Mouse (Mus musculus) midbrain, postnatal 0 days (tissue): ENCODE measurements around the gene Rnpc3. TPM values are rescaled to one million over a fixed set of nuclear protein-coding genes. Genes with fewer than 3 reads are reported as not detected.
A peak's percentile ranks its signal among the peaks of the same experiment; 100 is the strongest.
"Not testable (repeated sequence)": the region's sequence is repeated elsewhere in the genome, so short reads cannot be mapped to it uniquely, and the experiment has no call there.

Source experiments
- ATAC-seq: fragments of 200-750 bp; cut with Nextera tagmentation; 2 replicates; pipeline ENCODE4 v1.8.0; 2017; ENCODE audit warnings: moderate number of reproducible peaks, mild to moderate bottlenecking, moderate TSS enrichment, moderate library complexity; ENCODE audit not compliant: low FRiP score
- DNase-seq: peaks from one replicate; pipeline ENCODE4 v3.0.0-alpha.2; 2015; ENCODE audit warnings: low spot score
- H3K27ac ChIP-seq: fragments of 300-500 bp; sonication (generic); 2 replicates; pipeline ENCODE4 v1.5.1; 2014; ENCODE audit warnings: low read depth, mild to moderate bottlenecking, low read length, mixed read lengths
- H3K27me3 ChIP-seq: fragments of 300-500 bp; sonication (generic); 2 replicates; pipeline ENCODE4 v1.6.1; 2014; ENCODE audit warnings: low read length, control low read depth, mixed read lengths; ENCODE audit not compliant: insufficient read depth
- H3K36me3 ChIP-seq: fragments of 300-500 bp; sonication (generic); 2 replicates; pipeline ENCODE4 v1.6.1; 2014; ENCODE audit warnings: low read length, control low read depth, mixed read lengths; ENCODE audit not compliant: insufficient read depth
- H3K4me1 ChIP-seq: fragments of 300-500 bp; sonication (generic); 2 replicates; pipeline ENCODE4 v1.6.1; 2014; ENCODE audit warnings: mild to moderate bottlenecking, control low read depth, antibody characterized with exemption, low read length, mixed read lengths; ENCODE audit not compliant: insufficient read depth
- H3K4me2 ChIP-seq: fragments of 300-500 bp; sonication (generic); 2 replicates; pipeline ENCODE4 v1.6.1; 2014; ENCODE audit warnings: low read depth, mild to moderate bottlenecking, low read length, mixed read lengths; ENCODE audit not compliant: poor library complexity, severe bottlenecking
- H3K4me3 ChIP-seq: fragments of 300-500 bp; sonication (generic); 2 replicates; pipeline ENCODE4 v1.5.1; 2014; ENCODE audit warnings: low read depth, mild to moderate bottlenecking, low read length, moderate library complexity
- H3K9ac ChIP-seq: fragments of 300-500 bp; sonication (generic); replicated peaks from 2 replicates; pipeline ENCODE4 v1.6.1; 2014; ENCODE audit warnings: mild to moderate bottlenecking, low read length, moderate library complexity, mixed read lengths; ENCODE audit not compliant: poor library complexity, severe bottlenecking
- H3K9me3 ChIP-seq: fragments of 300-500 bp; sonication (generic); 2 replicates; pipeline ENCODE4 v1.6.1; 2016; ENCODE audit warnings: low read length, control low read depth
- CTCF ChIP-seq: IDR thresholded peaks from 2 replicates; pipeline ENCODE4 v1.5.1; 2016; ENCODE audit warnings: antibody characterized with exemption, mild to moderate bottlenecking
- WGBS: fragments of 180-500 bp; shearing (Covaris S2); extraction: QIAGEN DNeasy Blood & Tissue Kit; methylation state at CpG from one replicate; pipeline ENCODE4 v1.1.7; 2014; 5-methylcytosine and 5-hydroxymethylcytosine counted together
- polyA plus RNA-seq: library from polyadenylated mRNA; unstranded; fragments of >200 nt; fragmentation: Nextera tagmentation; extraction: Ambion mirVana; gene quantifications from 2 replicates; pipeline ENCODE4 v1.2.1, GENCODE M21; 2015
- total RNA-seq: library from RNA; depleted of rRNA; stranded (reverse); fragments of >200 nt; gene quantifications from 2 replicates; pipeline ENCODE4 v1.2.3, GENCODE M21; 2014; rRNA removed

The Rnpc3 gene
- 38.0 and 54.5 TPM in 2 replicates for total RNA-seq
- 55.7 and 63.6 TPM in 2 replicates for polyA plus RNA-seq

- H3K4me1 ChIP-seq = no peaks in the 10 kb centered on the region
- peak; percentile 32 for TF ChIP-seq CTCF
- peak within 1 kb of the TSS; percentile 74 for H3K4me3 ChIP-seq
- H3K4me2 ChIP-seq = peak within 1 kb of the TSS; percentile 66
- H3K27ac ChIP-seq = peak within 1 kb of the TSS; percentile 99
- ATAC-seq (peak; percentile 97), DNase-seq (peak; percentile 99)
- WGBS = under 1% methylated on average over 66 of the region's 70 CpGs
- no peaks in the 10 kb centered on the region for H3K27me3 ChIP-seq
- H3K9ac ChIP-seq = peak within 1 kb of the TSS; percentile 92
- no peaks in the 10 kb centered on the region for H3K9me3 ChIP-seq
- peaks cover 2% of the 10 kb centered on the region; the same call in 1 of the 2 replicates for H3K36me3 ChIP-seq
Observed at GRCm38 (mm10) chr3:113629606-113630359, at the start of gene Rnpc3. Gene Rnpc3 (minus strand): TSS chr3:113630149.

DNA sequence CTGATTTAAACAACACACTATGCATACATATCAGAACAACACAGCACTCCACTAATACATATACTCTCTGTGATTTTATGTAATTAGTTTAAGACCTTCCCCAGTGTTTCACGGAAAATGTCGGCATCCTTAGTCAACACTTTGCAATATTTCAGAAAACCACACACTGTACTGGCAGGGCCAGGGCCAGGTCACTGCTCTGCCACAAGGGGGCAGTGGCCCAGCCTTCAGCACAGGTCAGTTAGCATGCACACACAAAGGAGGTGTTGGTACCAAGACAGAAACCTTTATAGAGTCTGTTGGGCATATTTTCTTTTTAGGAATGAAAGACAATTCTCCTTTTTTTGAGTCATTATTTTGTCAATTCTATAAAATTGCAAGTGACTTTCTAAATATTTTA is 27.0 kb upstream of the Rnpc3 start:
- Histone ChIP-seq H3K4me1 (no peaks in the 10 kb centered on the region), H3K9ac (no peak overlapping the region), H3K4me2 (no peak overlapping the region), H3K27me3 (no peaks in the 10 kb centered on the region), H3K36me3 (no peaks in the 10 kb centered on the region), H3K9me3 (no peaks in the 10 kb centered on the region), H3K4me3 (no peak overlapping the region), H3K27ac (no peak overlapping the region)
- DNase-seq = peak; percentile 46
- peak; percentile 66 for ATAC-seq
- TF ChIP-seq CTCF = peak; percentile 67
- WGBS = 71% methylated on average over 2 of the region's 2 CpGs

DNA sequence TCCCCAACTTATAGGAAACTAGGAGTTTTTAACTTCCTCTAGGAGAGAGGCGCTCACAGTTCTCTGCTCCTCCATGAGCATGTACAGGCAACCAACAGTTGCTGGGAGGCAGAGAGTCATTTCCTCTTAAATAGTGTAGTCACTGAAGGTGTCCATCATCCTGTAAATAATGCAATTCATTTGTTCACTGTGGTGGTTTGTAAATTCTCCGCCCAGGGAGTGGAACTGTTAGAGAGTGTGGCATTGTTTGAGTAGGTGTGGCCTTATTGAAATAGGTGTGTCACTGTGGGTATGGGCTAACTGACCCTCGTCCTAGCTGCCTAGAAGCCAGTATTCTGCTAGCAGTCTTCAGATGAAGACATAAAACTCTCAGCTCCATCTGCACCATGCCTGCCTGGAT is 24.4 kb upstream of the Rnpc3 start:
- no peak overlapping the region for H3K27ac ChIP-seq
- no peak for TF ChIP-seq CTCF
- no peak overlapping the region for H3K4me3 ChIP-seq
- H3K9ac ChIP-seq = no peak overlapping the region
- no peaks in the 10 kb centered on the region for H3K9me3 ChIP-seq
- ATAC-seq (no peak), DNase-seq (no peak)
- H3K36me3 ChIP-seq = no peaks in the 10 kb centered on the region
- H3K4me1 ChIP-seq = no peaks in the 10 kb centered on the region
- H3K27me3 ChIP-seq = no peaks in the 10 kb centered on the region
- no peak overlapping the region for H3K4me2 ChIP-seq
- 86% methylated on average over 3 of the region's 3 CpGs for WGBS

- not testable (repeated sequence) for H3K9me3 ChIP-seq, H3K27me3 ChIP-seq, H3K9ac ChIP-seq, H3K36me3 ChIP-seq, H3K4me3 ChIP-seq, H3K27ac ChIP-seq, H3K4me2 ChIP-seq, H3K4me1 ChIP-seq
- peak; percentile 72; the same call in 1 of the 2 replicates for ATAC-seq
- peak; percentile 71 for DNase-seq
- WGBS = 42% methylated on average over 3 of the region's 3 CpGs
- peak; percentile 86 for TF ChIP-seq CTCF
Observed at GRCm38 (mm10) chr3:113651386-113651785, 21.4 kb upstream of the Rnpc3 start.

DNA sequence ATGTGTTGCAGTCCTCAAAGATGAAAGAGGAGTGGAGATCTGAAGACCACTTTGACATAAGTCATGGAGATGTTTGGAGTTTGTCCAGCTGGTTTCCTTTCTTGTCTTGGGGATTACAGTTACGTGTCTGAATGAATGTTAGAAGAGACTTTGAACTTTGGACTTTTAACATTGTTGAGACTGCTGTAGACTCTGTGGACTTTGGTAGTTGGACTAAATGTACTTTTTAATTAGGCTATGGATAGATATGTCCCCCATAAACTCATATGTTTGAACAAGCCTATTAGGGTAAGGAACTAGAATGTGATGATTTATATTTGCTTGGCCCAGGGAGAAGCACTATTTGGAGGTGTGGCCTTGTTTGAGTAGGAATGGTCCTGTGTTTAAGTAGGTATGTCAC is 9.6 kb upstream of the Rnpc3 start:
- WGBS = 82% methylated on average over 1 of the region's 1 CpGs
- Histone ChIP-seq H3K9me3 (no peaks in the 10 kb centered on the region), H3K27ac (no peak overlapping the region), H3K4me1 (no peaks in the 10 kb centered on the region), H3K27me3 (no peaks in the 10 kb centered on the region), H3K4me3 (no peak overlapping the region), H3K9ac (no peak overlapping the region), H3K4me2 (no peak overlapping the region), H3K36me3 (no peaks in the 10 kb centered on the region)
- TF ChIP-seq CTCF = no peak
- DNase-seq = no peak
- ATAC-seq = no peak

GRCm38 (mm10) chr3:113634220-113634619 is 4.3 kb upstream of the Rnpc3 start:
- Histone ChIP-seq H3K27me3 (no peaks in the 10 kb centered on the region), H3K9ac (no peak overlapping the region), H3K9me3 (no peaks in the 10 kb centered on the region), H3K27ac (no peak overlapping the region), H3K4me3 (no peak overlapping the region), H3K4me1 (no peaks in the 10 kb centered on the region), H3K4me2 (no peak overlapping the region), H3K36me3 (no peaks in the 10 kb centered on the region)
- no peak for TF ChIP-seq CTCF
- no peak for DNase-seq
- ATAC-seq = no peak
